Mouse (Mus musculus) regulatory T cell (primary cell): Measurements from ENCODE around the gene Exo1.

Experiments used
- in situ Hi-C: fragments of 300-600 bp; cut with MboI, MseI; formaldehyde crosslinking; loops from one replicate; pipeline ENCODE4 v1.15.1; 2025; ENCODE audit warnings: high pct_unique_total_duplicates

Exo1 gene

GRCm38 (mm10) chr1:175880453-175881296 lies at the start of gene Exo1:
Gene Exo1 (plus strand): TSS chr1:175880581.
- in situ Hi-C loops, result loop anchor here (5.0 to 25.0 kb wide), 2 partner anchors 248 to 1907 kb away; partner anchors contain the start of gene Adss

DNA sequence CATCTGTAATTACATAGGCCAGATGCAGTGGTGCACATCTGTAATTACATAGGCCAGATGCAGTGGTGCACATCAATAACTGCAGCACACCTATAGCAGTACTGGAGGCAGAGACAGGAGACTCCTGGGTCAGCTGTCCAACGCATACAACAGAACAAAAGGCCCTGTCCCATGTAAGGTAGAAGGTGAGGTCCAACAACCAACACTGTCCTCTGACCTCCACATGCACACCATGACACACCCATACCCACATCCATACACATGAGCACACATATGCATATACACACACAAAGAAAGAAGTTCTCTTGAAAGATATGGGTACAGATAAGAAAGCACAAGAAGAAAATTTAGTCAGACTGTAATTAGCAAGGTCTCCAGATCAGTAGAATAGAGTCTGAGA lies 24.9 kb upstream of the Exo1 start:
- in situ Hi-C loops, result no loop called here

GRCm38 (mm10) chr1:175867050-175867449 lies 13.3 kb upstream of the Exo1 start:
- in situ Hi-C loops, result no loop called here

DNA sequence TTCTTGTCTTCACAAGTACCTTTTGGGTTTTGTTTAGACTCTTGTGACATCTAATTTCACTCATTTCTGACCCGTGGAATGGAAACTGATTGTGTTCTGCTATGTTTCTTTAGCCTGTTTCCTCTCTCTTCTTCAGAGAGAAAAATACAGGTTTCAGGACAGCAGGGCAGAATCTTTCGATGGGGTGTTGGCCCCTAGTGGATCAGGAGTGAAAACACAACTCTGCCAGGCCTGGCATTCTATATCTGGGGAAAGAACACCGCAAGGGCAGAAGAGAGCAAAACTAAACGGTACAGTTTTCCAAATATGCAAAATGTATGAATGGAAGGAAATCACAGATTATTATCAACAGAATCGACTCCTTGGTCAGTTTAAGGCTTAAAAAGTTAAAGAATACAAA lies 12.8 kb upstream of the Exo1 start:
- in situ Hi-C loops, result no loop called here

GRCm38 (mm10) chr1:175870716-175871115 lies 9.7 kb upstream of the Exo1 start:
- in situ Hi-C loops, result loop anchor here (10.0 kb wide), 1 partner anchor 166 kb away; no protein-coding TSS in a partner anchor

DNA sequence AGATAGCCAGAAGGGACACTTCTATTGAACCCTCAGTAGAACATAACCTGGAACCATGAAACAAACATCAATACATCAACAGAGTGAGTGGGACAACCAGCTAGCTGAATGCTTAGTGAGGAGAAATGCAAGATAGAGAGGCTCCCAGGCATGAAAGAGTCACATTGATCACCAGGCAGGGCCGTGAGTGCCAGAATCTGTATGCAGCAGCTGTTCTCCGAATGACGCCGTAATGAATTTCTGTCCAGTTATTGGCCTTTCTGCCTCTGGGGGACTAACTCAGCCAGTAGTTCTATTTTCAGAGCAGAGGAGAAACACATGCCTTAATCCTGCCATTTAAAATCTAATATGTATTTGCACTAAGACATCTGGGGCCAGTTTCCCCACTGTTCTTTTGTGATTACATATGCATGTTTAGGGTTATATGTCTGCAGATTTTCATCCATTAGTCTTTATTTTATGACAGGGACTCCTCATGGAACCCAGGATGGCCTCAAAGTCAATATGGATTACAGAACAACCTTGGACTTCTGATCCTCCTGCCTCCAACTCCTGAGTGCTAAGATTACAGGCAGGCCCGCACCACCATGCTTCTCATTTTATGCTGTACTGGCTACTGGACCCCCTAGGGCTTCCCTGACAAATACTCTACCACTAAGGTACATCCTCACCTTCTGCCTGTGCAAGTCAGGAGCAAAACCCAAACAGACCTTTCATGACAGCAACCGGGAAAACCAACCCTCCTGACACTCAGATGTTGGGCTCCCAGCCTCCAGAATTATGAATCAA lies 8.2 kb upstream of the Exo1 start:
- in situ Hi-C loops, result loop anchor here (10.0 kb wide), 1 partner anchor 167 kb away; no protein-coding TSS in a partner anchor

- in situ Hi-C loops, result loop anchor here (5.0 to 25.0 kb wide), 2 partner anchors 251 to 1904 kb away; partner anchors contain the start of gene Adss
These were observed 3.0 kb downstream of the Exo1 start for GRCm38 (mm10) chr1:175883398-175883797.

DNA sequence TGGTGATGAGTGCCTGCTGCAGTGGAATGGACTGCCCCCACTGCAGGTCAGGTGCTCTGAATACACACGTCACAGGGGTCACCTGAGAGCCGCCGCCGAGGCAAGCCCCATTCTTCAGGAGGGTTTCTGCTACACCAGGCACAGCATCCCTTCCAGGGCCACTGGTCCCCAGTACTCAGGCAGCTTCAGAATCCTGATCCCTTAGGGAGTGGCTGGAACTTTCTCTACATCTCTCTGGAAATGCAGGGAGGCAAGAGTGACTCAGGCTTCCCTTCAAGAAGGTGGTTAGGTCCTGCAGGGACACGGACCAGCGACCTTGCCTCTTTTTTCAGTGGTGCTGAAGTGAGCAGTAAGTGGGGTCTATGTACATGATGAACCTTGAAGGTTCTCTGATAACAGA lies 12.9 kb downstream of the Exo1 start:
- in situ Hi-C loops, result loop anchor here (25.0 kb wide), 1 partner anchor 1894 kb away; the partner anchor contains the start of gene Adss

DNA sequence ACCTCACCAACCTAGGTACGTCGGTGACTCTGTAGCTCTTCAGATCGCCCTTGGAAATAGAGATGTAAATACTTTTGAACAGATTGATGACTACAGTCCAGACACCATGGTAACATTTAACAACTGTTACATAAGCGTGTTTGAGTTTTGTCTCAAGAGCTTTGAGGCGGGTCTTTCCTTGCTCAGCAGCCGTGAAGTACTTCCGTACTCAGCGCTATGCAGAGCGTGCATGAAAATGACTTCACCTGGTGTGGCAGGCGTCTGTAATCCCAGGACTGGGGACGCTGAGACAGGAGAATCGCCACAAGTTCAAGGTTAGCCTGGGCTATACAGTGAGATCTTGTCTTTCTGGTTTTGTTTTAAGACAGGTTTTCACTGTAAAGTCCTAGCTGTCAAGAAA lies 13.3 kb downstream of the Exo1 start:
- in situ Hi-C loops, result loop anchor here (25.0 kb wide), 1 partner anchor 1894 kb away; the partner anchor contains the start of gene Adss

- in situ Hi-C loops, result no loop called here
These were observed 30.8 kb downstream of the Exo1 start for GRCm38 (mm10) chr1:175911207-175911606.

- in situ Hi-C loops, result no loop called here
These were observed 31.7 kb downstream of the Exo1 start for GRCm38 (mm10) chr1:175912038-175912437.

DNA sequence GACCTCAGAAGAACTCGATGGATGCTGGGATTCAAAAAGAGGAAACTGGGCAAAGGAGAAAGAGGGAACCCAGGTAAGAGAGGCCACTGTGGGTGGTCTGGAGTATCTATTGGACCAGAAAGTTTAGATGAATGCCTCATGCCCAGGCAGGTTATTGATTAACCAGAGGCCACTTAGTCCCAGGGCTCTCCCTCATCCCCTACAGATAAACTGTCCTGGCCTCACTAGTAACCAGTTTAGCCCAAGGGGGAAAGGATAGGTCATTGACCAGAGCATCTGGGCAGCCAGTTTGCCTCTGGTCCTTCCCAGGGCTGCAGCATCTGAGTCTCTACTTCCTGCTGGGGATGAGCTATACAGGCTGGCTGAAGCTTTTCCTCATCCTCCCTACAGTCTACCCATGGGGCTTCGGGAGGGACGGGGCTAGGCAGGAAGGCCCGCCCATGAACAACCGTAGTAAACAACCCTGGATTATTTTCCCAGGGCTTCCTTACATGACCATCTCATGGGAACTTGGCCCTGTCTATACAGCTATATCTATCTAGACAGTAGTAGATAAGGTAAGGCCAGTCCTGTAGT lies 33.4 kb downstream of the Exo1 start:
- in situ Hi-C loops, result no loop called here

DNA sequence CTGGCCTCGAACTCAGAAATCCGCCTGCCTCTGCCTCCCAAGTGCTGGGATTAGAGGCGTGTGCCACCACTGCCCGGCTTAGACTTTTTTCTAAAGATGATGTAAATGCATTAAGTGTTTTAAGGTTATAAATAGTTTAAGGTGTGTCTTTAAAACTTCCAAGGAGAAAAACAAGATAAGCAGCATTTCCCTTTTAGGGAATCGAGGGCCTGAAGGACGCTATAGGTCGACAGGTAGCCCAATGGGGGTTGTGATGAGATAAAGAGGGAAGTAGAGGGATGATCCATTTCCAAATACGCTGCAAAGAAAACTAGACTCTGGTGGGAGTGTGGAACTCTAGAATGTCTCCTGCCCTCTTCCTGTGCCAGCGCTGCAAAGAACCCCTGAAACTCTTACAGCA lies 39.6 kb downstream of the Exo1 start, which contains the start of gene Gm38100:
TSS of gene Gm38100 (plus strand) at position 301 of the 400 bp plus-strand sequence.
- in situ Hi-C loops, result no loop called here

DNA sequence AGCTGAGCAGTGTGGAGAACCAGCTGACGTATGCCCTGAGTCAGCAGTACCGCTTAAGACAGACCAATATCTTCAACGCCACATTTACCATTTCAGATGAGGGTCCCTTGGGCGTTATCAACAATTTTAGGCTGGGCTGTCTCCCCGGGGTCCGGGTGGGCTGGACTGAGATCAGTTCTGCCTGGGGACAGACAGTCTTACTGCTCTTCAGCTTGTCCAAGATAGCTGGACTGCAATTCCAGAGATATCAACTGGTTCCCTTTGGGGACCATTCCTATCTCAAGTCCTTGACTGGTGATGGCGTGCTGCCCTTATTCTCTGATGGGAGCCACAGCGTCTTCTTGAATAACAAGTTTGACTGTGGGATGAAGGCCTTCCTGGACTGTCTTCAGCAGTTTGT lies 40.7 kb downstream of the Exo1 start:
- in situ Hi-C loops, result no loop called here

- in situ Hi-C loops, result no loop called here
These were observed 43.7 kb downstream of the Exo1 start for GRCm38 (mm10) chr1:175923848-175924787.

DNA sequence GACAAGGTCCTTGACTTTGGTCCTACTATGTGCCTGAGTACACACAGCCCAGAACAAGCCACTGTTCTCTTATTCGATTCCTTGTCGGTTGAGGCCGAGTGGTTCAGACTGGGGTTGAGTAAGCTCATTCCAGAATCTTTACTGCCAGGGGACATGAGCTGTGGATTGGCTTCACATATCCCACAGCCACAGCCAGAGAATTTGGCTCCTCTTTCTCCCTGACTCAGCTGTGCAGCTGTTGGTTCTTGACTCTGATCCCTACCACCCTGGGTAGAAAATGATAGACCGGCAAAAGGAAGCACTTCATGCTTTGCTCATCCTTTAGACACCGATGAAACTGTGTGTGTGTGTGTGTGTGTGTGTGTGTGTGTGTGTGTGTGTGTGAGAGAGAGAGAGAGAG lies 51.0 kb downstream of the Exo1 start:
- in situ Hi-C loops, result loop anchor here (10.0 to 25.0 kb wide), 2 partner anchors 906 to 1723 kb away; no protein-coding TSS in a partner anchor

DNA sequence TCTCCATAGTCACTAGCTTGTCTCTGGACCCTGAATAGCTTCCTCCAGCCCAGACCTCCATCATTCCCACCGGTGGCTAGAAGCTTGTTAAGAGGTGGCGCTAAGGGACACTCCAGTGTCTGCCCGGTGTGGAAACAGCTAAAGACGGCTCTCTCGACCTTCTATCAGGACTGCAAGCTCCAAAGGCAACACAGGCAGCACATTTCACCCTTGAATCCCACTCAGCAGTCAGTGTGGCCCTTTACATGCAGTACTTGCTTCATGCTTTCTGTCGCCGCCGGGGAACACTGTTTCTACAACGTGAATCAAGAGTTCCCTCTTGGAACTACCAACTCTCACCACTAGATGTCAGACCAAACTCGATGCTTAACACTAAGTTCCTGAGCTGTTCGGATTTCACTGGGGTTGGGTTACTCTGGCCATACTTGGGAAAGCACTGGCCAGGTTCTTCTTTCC lies 55.9 kb downstream of the Exo1 start:
- in situ Hi-C loops, result loop anchor here (10.0 to 25.0 kb wide), 2 partner anchors 901 to 1718 kb away; no protein-coding TSS in a partner anchor

- in situ Hi-C loops, result loop anchor here (10.0 to 25.0 kb wide), 2 partner anchors 899 to 1716 kb away; no protein-coding TSS in a partner anchor
These were observed 58.4 kb downstream of the Exo1 start for GRCm38 (mm10) chr1:175938731-175939130.

DNA sequence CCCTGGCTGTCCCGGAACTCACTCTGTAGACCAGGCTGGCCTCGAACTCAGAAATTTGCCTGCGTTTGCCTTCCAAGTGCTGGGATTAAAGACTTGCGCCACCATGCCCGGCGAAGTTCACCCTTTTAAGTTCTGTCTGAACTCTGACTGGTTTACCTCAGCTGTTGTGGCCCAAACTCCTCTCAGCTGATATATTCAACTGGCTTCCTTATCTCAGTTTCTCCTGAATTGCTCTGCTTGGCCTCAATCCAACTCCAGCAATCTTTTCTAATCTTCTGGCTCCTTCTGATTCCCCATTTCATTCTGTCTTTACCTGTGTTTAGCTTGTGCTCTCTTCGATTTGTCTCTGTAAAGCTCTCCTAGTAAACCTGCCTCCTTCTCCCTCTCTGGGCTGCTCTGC lies 62.8 kb downstream of the Exo1 start:
- in situ Hi-C loops, result loop anchor here (25.0 kb wide), 1 partner anchor 894 kb away; no protein-coding TSS in a partner anchor

DNA sequence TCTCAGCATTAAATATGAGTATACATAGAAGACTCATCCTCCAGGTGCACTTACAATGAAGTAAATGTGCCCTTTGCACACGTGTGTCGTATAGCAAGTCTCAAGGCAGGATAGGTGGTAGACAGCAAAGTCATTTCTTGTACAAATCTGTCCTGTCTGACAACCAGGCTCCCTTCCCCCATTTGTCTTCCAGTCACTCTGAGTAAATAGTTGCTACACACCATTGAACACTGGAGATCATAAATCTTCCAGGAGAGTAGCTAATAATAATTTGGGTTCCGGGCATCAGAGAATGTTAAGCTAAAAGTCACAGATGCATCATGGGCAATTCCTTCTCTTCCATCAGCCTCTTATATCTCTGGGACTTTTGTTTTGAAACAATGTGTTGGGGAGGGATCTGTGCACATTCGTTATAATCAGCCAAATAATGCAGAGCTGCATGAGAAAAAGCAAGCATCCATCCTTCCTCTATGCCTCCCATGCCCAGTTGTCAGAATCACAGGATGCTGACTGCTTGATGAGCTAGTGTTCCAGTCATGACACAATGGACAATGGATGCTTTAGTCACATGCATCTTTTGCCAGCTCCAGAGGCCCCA lies 66.4 kb downstream of the Exo1 start:
- in situ Hi-C loops, result loop anchor here (25.0 kb wide), 1 partner anchor 890 kb away; no protein-coding TSS in a partner anchor
